Mouse (Mus musculus): ENCODE results near the gene Vmn2r91. TPM values are rescaled to one million over a fixed set of nuclear protein-coding genes. Genes with fewer than 3 reads are reported as not detected.
"Not testable (repeated sequence)": the region's sequence is repeated elsewhere in the genome, so short reads cannot be mapped to it uniquely, and the experiment has no call there.

Vmn2r91 gene
- polyA plus RNA-seq (2016; fragmentation: Nextera tagmentation; extraction: Ambion mirVana), result not detected in 2 replicates

GRCm38 (mm10) chr17:18084716-18085115 lies at the start of gene Vmn2r91:
Gene Vmn2r91 (plus strand): TSS chr17:18085016.
- not testable (repeated sequence) for H3K27me3 ChIP-seq (replicated peaks); H3K4me1 ChIP-seq (replicated peaks); H3K4me3 ChIP-seq; ATAC-seq (ENCODE audit: insufficient number of reproducible peaks, low FRiP score); H3K36me3 ChIP-seq; H3K9ac ChIP-seq; H3K9me3 ChIP-seq (replicated peaks); H3K27ac ChIP-seq (ENCODE audit: poor library complexity, severe bottlenecking); H3K4me2 ChIP-seq

- Histone ChIP-seq H3K27ac (ENCODE audit: poor library complexity, severe bottlenecking) (no peak within 1 kb of the TSS), H3K4me3 (no peak within 1 kb of the TSS), H3K36me3 (no peaks in the 10 kb centered on the region), H3K9me3 (replicated peaks) (no peaks in the 10 kb centered on the region), H3K27me3 (replicated peaks) (no peaks in the 10 kb centered on the region), H3K4me1 (replicated peaks) (no peaks in the 10 kb centered on the region), H3K9ac (no peak within 1 kb of the TSS), H3K4me2 (no peak within 1 kb of the TSS)
- whole genome bisulfite sequencing, result 44% methylated on average over 2 of the region's 2 CpGs
- ATAC-seq (ENCODE audit: insufficient number of reproducible peaks, low FRiP score), result no peak
Observed at GRCm38 (mm10) chr17:18049124-18049523, 35.7 kb upstream of the Vmn2r91 start, which contains the start of gene Vmn2r124. Gene Vmn2r124 (plus strand): TSS chr17:18049424.

GRCm38 (mm10) chr17:18095626-18096025 lies 10.8 kb downstream of the Vmn2r91 start:
- not testable (repeated sequence) for H3K27ac ChIP-seq (ENCODE audit: poor library complexity, severe bottlenecking); H3K9ac ChIP-seq; H3K4me3 ChIP-seq; H3K4me1 ChIP-seq (replicated peaks); H3K9me3 ChIP-seq (replicated peaks); H3K36me3 ChIP-seq; H3K27me3 ChIP-seq (replicated peaks); H3K4me2 ChIP-seq; ATAC-seq (ENCODE audit: insufficient number of reproducible peaks, low FRiP score)
- WGBS, result 78% methylated on average over 1 of the region's 1 CpGs

GRCm38 (mm10) chr17:18102265-18102664 lies 17.4 kb downstream of the Vmn2r91 start:
- not testable (repeated sequence) for ATAC-seq (ENCODE audit: insufficient number of reproducible peaks, low FRiP score); H3K4me3 ChIP-seq; H3K9ac ChIP-seq; H3K27me3 ChIP-seq (replicated peaks); H3K4me1 ChIP-seq (replicated peaks); H3K9me3 ChIP-seq (replicated peaks); H3K4me2 ChIP-seq; H3K36me3 ChIP-seq; H3K27ac ChIP-seq (ENCODE audit: poor library complexity, severe bottlenecking)
- 72% methylated on average over 3 of the region's 3 CpGs for WGBS

GRCm38 (mm10) chr17:18151587-18151986 lies 66.8 kb downstream of the Vmn2r91 start, which contains the start of gene Vmn2r92:
Gene Vmn2r92 (plus strand): TSS chr17:18151887.
- H3K4me2 ChIP-seq; H3K27me3 ChIP-seq (replicated peaks); H3K27ac ChIP-seq (ENCODE audit: poor library complexity, severe bottlenecking); H3K9me3 ChIP-seq (replicated peaks); H3K4me1 ChIP-seq (replicated peaks); H3K9ac ChIP-seq; H3K36me3 ChIP-seq; H3K4me3 ChIP-seq; ATAC-seq (ENCODE audit: insufficient number of reproducible peaks, low FRiP score): not testable (repeated sequence)
- 44% methylated on average over 1 of the region's 1 CpGs for WGBS

GRCm38 (mm10) chr17:18161194-18161593 lies 76.4 kb downstream of the Vmn2r91 start:
- H3K4me1 ChIP-seq (replicated peaks); H3K4me3 ChIP-seq; ATAC-seq (ENCODE audit: insufficient number of reproducible peaks, low FRiP score); H3K4me2 ChIP-seq; H3K27me3 ChIP-seq (replicated peaks); H3K9me3 ChIP-seq (replicated peaks); H3K9ac ChIP-seq; H3K36me3 ChIP-seq; H3K27ac ChIP-seq (ENCODE audit: poor library complexity, severe bottlenecking): not testable (repeated sequence)
- WGBS, result 66% methylated on average over 2 of the region's 2 CpGs

Other genes with a start within 250 kb of the Vmn2r91 start
- 0.80 and 1.0 TPM in 2 replicates for gene Has1, start 229.8 kb upstream of the Vmn2r91 start, polyA plus RNA-seq (2016; fragmentation: Nextera tagmentation; extraction: Ambion mirVana)
- not detected in 2 replicates for gene Fpr1, start 201.1 kb upstream of the Vmn2r91 start, polyA plus RNA-seq (2016; fragmentation: Nextera tagmentation; extraction: Ambion mirVana)
- gene Fpr2, start 197.2 kb upstream of the Vmn2r91 start, polyA plus RNA-seq (2016; fragmentation: Nextera tagmentation; extraction: Ambion mirVana), result not detected in 2 replicates
- not detected in 2 replicates for gene Fpr3, start 197.2 kb upstream of the Vmn2r91 start, polyA plus RNA-seq (2016; fragmentation: Nextera tagmentation; extraction: Ambion mirVana)
- not detected in 2 replicates for gene Fpr-rs4, start 63.3 kb upstream of the Vmn2r91 start, polyA plus RNA-seq (2016; fragmentation: Nextera tagmentation; extraction: Ambion mirVana)
- gene Vmn2r124, start 35.6 kb upstream of the Vmn2r91 start, polyA plus RNA-seq (2016; fragmentation: Nextera tagmentation; extraction: Ambion mirVana), result not detected in 2 replicates
- not detected in 2 replicates for gene Vmn2r92, start 66.9 kb downstream of the Vmn2r91 start, polyA plus RNA-seq (2016; fragmentation: Nextera tagmentation; extraction: Ambion mirVana)
- not detected in 2 replicates for gene Vmn2r94, start 192.7 kb downstream of the Vmn2r91 start, polyA plus RNA-seq (2016; fragmentation: Nextera tagmentation; extraction: Ambion mirVana)
- not detected in 2 replicates for gene Vmn2r93, start 213.1 kb downstream of the Vmn2r91 start, polyA plus RNA-seq (2016; fragmentation: Nextera tagmentation; extraction: Ambion mirVana)

All from heart, embryonic 12.5 days (tissue).